Mouse (Mus musculus): ENCODE measurements at regions not wholly inside any gene's neighbourhood (a gene's known extent, or its start where the extent isn't known, plus 50 kb on each side); places are given as distances from the start of the nearest gene placed in this dataset.

- Histone ChIP-seq H3K4me2 (no peak overlapping the region), H3K9me3 (ENCODE audit: control insufficient read depth, low read length) (no peaks in the 10 kb centered on the region), H3K4me3 (ENCODE audit: low read depth, low read length) (no peak overlapping the region), H3K4me1 (replicated peaks; ENCODE audit: control insufficient read depth, insufficient read depth, low read length) (no peaks in the 10 kb centered on the region; the same call in 1 of the 2 replicates), H3K36me3 (ENCODE audit: control insufficient read depth, insufficient read depth, low read length) (no peaks in the 10 kb centered on the region), H3K9ac (ENCODE audit: low read depth, low read length) (no peak overlapping the region), H3K27ac (ENCODE audit: low read depth, low read length) (no peak overlapping the region), H3K27me3 (replicated peaks; ENCODE audit: control insufficient read depth, insufficient read depth, low read length) (no peaks in the 10 kb centered on the region)
- DNase-seq (ENCODE audit: low spot score) (no peak), ATAC-seq (replicated peaks; ENCODE audit: low FRiP score) (no peak)
These were observed 229.8 kb upstream of the Far2 start for GRCm38 (mm10) chr6:147817262-147817661.

DNA sequence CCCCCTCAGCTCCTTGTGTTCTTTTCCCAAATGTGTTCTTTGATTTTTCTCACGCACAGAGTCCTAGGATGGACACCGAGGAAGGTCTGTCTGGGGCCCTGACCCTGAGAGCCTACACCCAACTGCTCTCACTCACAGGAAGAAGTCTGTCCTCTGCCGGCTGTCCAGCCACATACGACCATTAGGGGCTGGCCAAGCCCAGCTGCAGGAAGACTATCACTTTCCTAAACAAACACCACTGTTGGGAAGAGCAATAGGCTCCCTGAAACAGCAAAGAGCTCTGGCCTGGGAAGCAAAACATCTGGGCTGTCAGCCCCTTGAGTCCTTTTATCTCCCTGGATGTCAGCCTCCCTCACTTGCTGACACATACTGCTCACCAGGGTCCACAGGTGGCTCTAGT, 224.8 kb upstream of the Far2 start:
- no peak for ATAC-seq (replicated peaks; ENCODE audit: low FRiP score)

DNA sequence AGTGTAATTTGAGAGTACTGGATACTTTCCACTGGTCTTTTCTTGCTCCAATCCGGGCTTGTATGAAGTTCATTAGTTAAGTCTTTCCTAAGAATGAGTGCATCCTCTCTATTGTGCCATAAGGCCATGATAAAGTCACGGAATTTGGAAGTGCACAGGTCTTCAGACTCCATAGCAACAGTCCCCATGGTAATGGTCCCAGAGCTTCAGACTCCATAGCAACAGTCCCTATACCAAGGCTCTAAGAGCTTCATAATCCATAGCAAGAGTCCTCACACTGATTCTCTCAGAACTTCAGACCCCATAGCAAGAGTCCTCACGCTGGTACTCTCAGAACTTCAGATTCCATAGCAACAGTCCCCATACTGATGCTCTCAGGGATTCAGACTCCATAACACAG, 214.5 kb upstream of the Far2 start:
- Histone ChIP-seq H3K27me3 (replicated peaks; ENCODE audit: control insufficient read depth, insufficient read depth, low read length) (no peaks in the 10 kb centered on the region), H3K4me1 (replicated peaks; ENCODE audit: control insufficient read depth, insufficient read depth, low read length) (no peaks in the 10 kb centered on the region), H3K27ac (ENCODE audit: low read depth, low read length) (no peak overlapping the region), H3K9ac (ENCODE audit: low read depth, low read length) (no peak overlapping the region), H3K4me2 (no peak overlapping the region), H3K36me3 (ENCODE audit: control insufficient read depth, insufficient read depth, low read length) (no peaks in the 10 kb centered on the region), H3K4me3 (ENCODE audit: low read depth, low read length) (no peak overlapping the region), H3K9me3 (ENCODE audit: control insufficient read depth, low read length) (no peaks in the 10 kb centered on the region)
- DNase-seq (ENCODE audit: low spot score) (no peak), ATAC-seq (replicated peaks; ENCODE audit: low FRiP score) (no peak)
- WGBS: 72% methylated on average over 3 of the region's 3 CpGs

More for the DNA sequence above, 224.8 kb upstream of the Far2 start:
- Histone ChIP-seq H3K27ac (ENCODE audit: low read depth, low read length) (no peak overlapping the region), H3K4me3 (ENCODE audit: low read depth, low read length) (no peak overlapping the region), H3K9me3 (ENCODE audit: control insufficient read depth, low read length) (no peaks in the 10 kb centered on the region), H3K4me2 (no peak overlapping the region), H3K9ac (ENCODE audit: low read depth, low read length) (no peak overlapping the region), H3K27me3 (replicated peaks; ENCODE audit: control insufficient read depth, insufficient read depth, low read length) (no peaks in the 10 kb centered on the region), H3K36me3 (ENCODE audit: control insufficient read depth, insufficient read depth, low read length) (no peaks in the 10 kb centered on the region), H3K4me1 (replicated peaks; ENCODE audit: control insufficient read depth, insufficient read depth, low read length) (no peaks in the 10 kb centered on the region; the same call in 1 of the 2 replicates)
- WGBS: 39% methylated on average over 4 of the region's 4 CpGs
- no peak for DNase-seq (ENCODE audit: low spot score)

- no peak overlapping the region for H3K27ac ChIP-seq (ENCODE audit: low read depth, low read length)
- DNase-seq (ENCODE audit: low spot score): no peak
- no peaks in the 10 kb centered on the region for H3K27me3 ChIP-seq (replicated peaks; ENCODE audit: control insufficient read depth, insufficient read depth, low read length)
- no peaks in the 10 kb centered on the region for H3K9me3 ChIP-seq (ENCODE audit: control insufficient read depth, low read length)
- no peaks in the 10 kb centered on the region for H3K36me3 ChIP-seq (ENCODE audit: control insufficient read depth, insufficient read depth, low read length)
- H3K9ac ChIP-seq (ENCODE audit: low read depth, low read length): no peak overlapping the region
- 73% methylated on average over 3 of the region's 3 CpGs for WGBS
- no peak for ATAC-seq (replicated peaks; ENCODE audit: low FRiP score)
- no peak overlapping the region for H3K4me2 ChIP-seq
- no peaks in the 10 kb centered on the region for H3K4me1 ChIP-seq (replicated peaks; ENCODE audit: control insufficient read depth, insufficient read depth, low read length)
- no peak overlapping the region for H3K4me3 ChIP-seq (ENCODE audit: low read depth, low read length)
These were observed 213.6 kb upstream of the Far2 start for GRCm38 (mm10) chr6:147833501-147833900.

DNA sequence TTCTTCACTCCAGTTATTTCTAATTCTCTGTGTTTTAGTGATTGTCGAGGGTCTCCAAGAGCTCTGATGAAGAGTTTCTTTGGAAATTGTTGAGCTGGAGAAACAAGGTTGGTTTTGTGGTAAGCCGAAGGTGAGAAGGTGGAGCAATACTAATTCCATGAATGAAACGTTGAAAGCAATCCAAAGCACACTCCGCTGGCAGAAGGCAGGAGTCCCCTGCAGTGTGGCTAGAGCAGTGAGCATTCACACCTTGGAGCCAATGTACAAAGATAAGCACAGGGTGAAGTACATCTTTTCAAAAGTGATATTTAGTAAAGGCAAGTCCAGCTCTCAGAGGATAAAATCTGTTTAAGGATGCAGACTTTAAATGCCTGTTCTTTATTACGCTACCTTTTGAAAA, 208.2 kb upstream of the Far2 start:
- Histone ChIP-seq H3K9ac (ENCODE audit: low read depth, low read length) (no peak overlapping the region), H3K4me1 (replicated peaks; ENCODE audit: control insufficient read depth, insufficient read depth, low read length) (no peaks in the 10 kb centered on the region), H3K4me3 (ENCODE audit: low read depth, low read length) (no peak overlapping the region), H3K27me3 (replicated peaks; ENCODE audit: control insufficient read depth, insufficient read depth, low read length) (no peaks in the 10 kb centered on the region), H3K36me3 (ENCODE audit: control insufficient read depth, insufficient read depth, low read length) (no peaks in the 10 kb centered on the region), H3K9me3 (ENCODE audit: control insufficient read depth, low read length) (no peaks in the 10 kb centered on the region), H3K4me2 (no peak overlapping the region), H3K27ac (ENCODE audit: low read depth, low read length) (no peak overlapping the region)
- DNase-seq (ENCODE audit: low spot score) (no peak), ATAC-seq (replicated peaks; ENCODE audit: low FRiP score) (no peak)
- 72% methylated on average over 5 of the region's 5 CpGs for WGBS

DNA sequence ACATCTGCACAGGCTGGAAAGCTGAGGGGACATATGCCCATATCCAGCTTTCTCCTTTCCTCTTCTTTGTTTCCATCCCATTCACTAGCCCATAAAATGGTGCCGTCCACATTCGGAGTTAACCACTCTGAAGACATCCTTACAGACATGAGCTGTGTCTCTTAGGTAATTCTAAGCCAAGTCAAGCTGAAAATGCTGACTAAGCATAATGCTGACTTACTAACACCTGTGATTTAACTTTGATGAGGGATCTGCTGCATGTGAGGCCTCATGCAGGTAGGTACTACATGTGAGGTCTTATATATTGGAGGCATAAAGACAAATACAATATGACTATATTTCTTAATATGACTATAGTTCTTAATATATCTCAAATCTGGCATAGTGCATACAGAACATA, 197.1 kb upstream of the Far2 start:
- Histone ChIP-seq H3K36me3 (ENCODE audit: control insufficient read depth, insufficient read depth, low read length) (no peaks in the 10 kb centered on the region), H3K9ac (ENCODE audit: low read depth, low read length) (no peak overlapping the region), H3K27ac (ENCODE audit: low read depth, low read length) (no peak overlapping the region), H3K4me1 (replicated peaks; ENCODE audit: control insufficient read depth, insufficient read depth, low read length) (no peaks in the 10 kb centered on the region), H3K4me3 (ENCODE audit: low read depth, low read length) (no peak overlapping the region), H3K27me3 (replicated peaks; ENCODE audit: control insufficient read depth, insufficient read depth, low read length) (no peaks in the 10 kb centered on the region), H3K9me3 (ENCODE audit: control insufficient read depth, low read length) (no peaks in the 10 kb centered on the region), H3K4me2 (no peak overlapping the region)
- ATAC-seq (replicated peaks; ENCODE audit: low FRiP score) (no peak), DNase-seq (ENCODE audit: low spot score) (no peak)
- WGBS: 85% methylated on average over 2 of the region's 2 CpGs

DNA sequence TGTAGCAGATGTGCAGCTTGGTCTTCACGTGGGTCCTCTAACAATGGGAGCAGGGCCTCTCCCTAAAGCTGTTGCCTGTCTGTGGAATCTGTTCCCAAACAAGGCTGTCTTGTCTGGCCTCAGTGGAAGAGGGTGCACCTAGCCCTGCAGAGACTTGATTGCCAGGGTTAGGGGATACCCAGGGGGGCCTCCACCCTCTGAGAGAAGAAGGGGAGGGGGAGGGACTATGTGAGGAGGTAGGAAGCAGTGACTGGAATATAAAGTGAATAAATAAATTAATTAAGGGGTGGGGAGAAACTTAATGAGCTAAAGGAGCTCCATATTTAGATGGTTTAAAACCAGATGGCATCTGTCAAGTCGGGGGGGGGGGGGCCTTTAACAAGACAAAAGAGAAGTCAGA, 185.9 kb upstream of the Far2 start:
- no peak overlapping the region for H3K9ac ChIP-seq (ENCODE audit: low read depth, low read length)
- H3K36me3 ChIP-seq (ENCODE audit: control insufficient read depth, insufficient read depth, low read length): no peaks in the 10 kb centered on the region
- no peaks in the 10 kb centered on the region for H3K9me3 ChIP-seq (ENCODE audit: control insufficient read depth, low read length)
- WGBS: 60% methylated on average over 2 of the region's 2 CpGs
- H3K4me1 ChIP-seq (replicated peaks; ENCODE audit: control insufficient read depth, insufficient read depth, low read length): no peaks in the 10 kb centered on the region
- ATAC-seq (replicated peaks; ENCODE audit: low FRiP score) (no peak), DNase-seq (ENCODE audit: low spot score) (no peak)
- no peaks in the 10 kb centered on the region for H3K27me3 ChIP-seq (replicated peaks; ENCODE audit: control insufficient read depth, insufficient read depth, low read length)
- no peak overlapping the region for H3K4me2 ChIP-seq
- no peak overlapping the region for H3K4me3 ChIP-seq (ENCODE audit: low read depth, low read length)
- no peak overlapping the region for H3K27ac ChIP-seq (ENCODE audit: low read depth, low read length)

DNA sequence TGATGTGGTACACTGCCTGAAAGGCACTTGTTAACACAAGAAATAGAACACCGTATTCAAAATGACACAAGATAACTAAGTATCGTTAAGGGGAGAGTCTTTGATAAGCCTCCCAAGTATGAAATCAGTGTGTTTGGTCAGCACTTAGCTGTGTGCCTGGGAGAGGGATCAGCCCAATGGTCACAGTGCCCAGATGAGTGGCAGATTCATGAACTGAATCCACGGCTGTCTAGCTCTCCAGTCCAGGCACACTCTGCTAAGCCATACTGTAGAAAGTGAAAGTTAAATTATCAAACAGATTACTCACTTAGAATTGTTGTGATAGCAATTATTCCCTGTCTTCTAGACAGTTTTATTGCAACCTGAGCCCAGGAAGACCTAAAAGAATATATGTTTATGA, 176.0 kb upstream of the Far2 start:
- Histone ChIP-seq H3K9me3 (ENCODE audit: control insufficient read depth, low read length) (no peaks in the 10 kb centered on the region), H3K4me1 (replicated peaks; ENCODE audit: control insufficient read depth, insufficient read depth, low read length) (no peaks in the 10 kb centered on the region), H3K9ac (ENCODE audit: low read depth, low read length) (no peak overlapping the region), H3K27me3 (replicated peaks; ENCODE audit: control insufficient read depth, insufficient read depth, low read length) (no peaks in the 10 kb centered on the region), H3K4me2 (no peak overlapping the region), H3K27ac (ENCODE audit: low read depth, low read length) (no peak overlapping the region), H3K4me3 (ENCODE audit: low read depth, low read length) (no peak overlapping the region), H3K36me3 (ENCODE audit: control insufficient read depth, insufficient read depth, low read length) (no peaks in the 10 kb centered on the region)
- DNase-seq (ENCODE audit: low spot score) (no peak), ATAC-seq (replicated peaks; ENCODE audit: low FRiP score) (no peak)
- 78% methylated on average over 3 of the region's 3 CpGs for WGBS

DNA sequence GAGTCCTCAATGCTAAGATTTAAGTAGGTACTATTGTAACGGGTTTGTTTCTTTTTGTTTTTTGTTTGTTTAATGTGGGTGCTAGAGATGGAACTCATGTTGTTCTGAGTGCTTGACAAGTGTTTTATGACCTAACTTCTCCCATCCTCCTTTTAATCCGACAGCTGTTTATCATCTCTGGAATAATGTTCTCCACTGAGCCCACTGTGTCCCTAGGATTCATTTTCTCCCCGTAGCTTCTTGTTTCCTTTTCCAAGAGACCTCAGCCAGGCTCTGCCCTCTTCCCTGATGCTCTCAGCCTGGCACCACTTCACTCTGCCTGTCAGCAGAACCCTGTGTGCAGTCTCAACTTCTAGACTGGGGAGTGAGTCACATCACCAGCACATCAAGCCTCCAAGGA, 173.9 kb upstream of the Far2 start:
- Histone ChIP-seq H3K27ac (ENCODE audit: low read depth, low read length) (no peak overlapping the region), H3K4me2 (no peak overlapping the region), H3K4me1 (replicated peaks; ENCODE audit: control insufficient read depth, insufficient read depth, low read length) (no peaks in the 10 kb centered on the region), H3K9ac (ENCODE audit: low read depth, low read length) (no peak overlapping the region), H3K36me3 (ENCODE audit: control insufficient read depth, insufficient read depth, low read length) (no peaks in the 10 kb centered on the region), H3K9me3 (ENCODE audit: control insufficient read depth, low read length) (no peaks in the 10 kb centered on the region), H3K4me3 (ENCODE audit: low read depth, low read length) (no peak overlapping the region), H3K27me3 (replicated peaks; ENCODE audit: control insufficient read depth, insufficient read depth, low read length) (no peaks in the 10 kb centered on the region)
- DNase-seq (ENCODE audit: low spot score) (no peak), ATAC-seq (replicated peaks; ENCODE audit: low FRiP score) (no peak)
- 77% methylated on average over 3 of the region's 3 CpGs for WGBS

All from liver, embryonic 11.5 days (tissue).